Mouse (Mus musculus) CH12.LX (cell line): ENCODE measurements around the gene Tbrg1. TPM values are rescaled to one million over a fixed set of nuclear protein-coding genes. Genes with fewer than 3 reads are reported as not detected.

ENCODE experiments used
- DNase-seq: peaks from one replicate; pipeline ENCODE4 v3.0.0-alpha.2; 2013; ENCODE audit errors: extremely low read depth
- H3K27ac ChIP-seq: 2 replicates; pipeline ENCODE4 v1.5.1; 2012; ENCODE audit warnings: low read depth, mild to moderate bottlenecking, control low read depth, moderate library complexity; ENCODE audit not compliant: insufficient read depth
- H3K27me3 ChIP-seq: replicated peaks from 2 replicates; pipeline ENCODE3; 2012; ENCODE audit warnings: inconsistent platforms
- H3K36me3 ChIP-seq, 2 experiments: replicated peaks in 1 of 2; 2 replicates each; pipeline versions ENCODE3 to v1.6.1; 2012; ENCODE audit warnings: inconsistent platforms in 1 of 2, low read length in 1 of 2, mild to moderate bottlenecking in 1 of 2, mixed read lengths in 1 of 2, moderate library complexity in 1 of 2; ENCODE audit not compliant: control insufficient read depth in 1 of 2, insufficient read depth in 1 of 2
- H3K4me1 ChIP-seq, 2 experiments: 2 replicates each; pipeline ENCODE4 v1.6.1; 2012; ENCODE audit warnings: inconsistent platforms in 1 of 2, moderate library complexity in 1 of 2; ENCODE audit not compliant: insufficient read depth in 2 of 2, control insufficient read depth in 1 of 2
- H3K4me2 ChIP-seq: 2 replicates; pipeline ENCODE4 v1.6.1; 2012; ENCODE audit warnings: low read depth, mild to moderate bottlenecking, control low read depth; ENCODE audit not compliant: poor library complexity, insufficient read depth, severe bottlenecking
- H3K4me3 ChIP-seq, 3 experiments: fragments of 150-350 bp in 1 of 3; sonication (generic) in 1 of 3; replicated peaks in 1 of 3; 2 replicates each; pipeline versions ENCODE3 to v1.5.1; 2011 to 2012; ENCODE audit warnings: low read depth in 2 of 3, low read length in 2 of 3, mild to moderate bottlenecking in 2 of 3, moderate library complexity in 2 of 3, control low read depth in 1 of 3, improper control_type of control experiment in 1 of 3, inconsistent platforms in 1 of 3, mixed read lengths in 1 of 3; ENCODE audit not compliant: poor library complexity in 1 of 3
- H3K79me2 ChIP-seq: replicated peaks from 2 replicates; pipeline ENCODE4 v1.6.1; 2012; ENCODE audit warnings: mild to moderate bottlenecking, moderate library complexity; ENCODE audit not compliant: control insufficient read depth, poor library complexity, insufficient read depth, severe bottlenecking; ENCODE audit errors: extremely low read depth
- H3K9ac ChIP-seq: 2 replicates; pipeline ENCODE4 v1.6.1; 2012; ENCODE audit warnings: low read depth, mild to moderate bottlenecking, control low read depth, moderate library complexity; ENCODE audit not compliant: insufficient read depth
- H3K9me3 ChIP-seq: replicated peaks from 2 replicates; pipeline ENCODE3; 2012; ENCODE audit warnings: low read length, inconsistent platforms, mixed read lengths
- BHLHE40 ChIP-seq: IDR thresholded peaks from 2 replicates; pipeline ENCODE4 v1.6.1; 2011; ENCODE audit warnings: mild to moderate bottlenecking, low read depth, low read length, improper control_type of control experiment
- CHD1 ChIP-seq: IDR thresholded peaks from 2 replicates; pipeline ENCODE4 v1.6.1; 2012; ENCODE audit warnings: low read depth, low read length, improper control_type of control experiment, inconsistent platforms
- CHD2 ChIP-seq: IDR thresholded peaks from 2 replicates; pipeline ENCODE4 v1.6.1; 2011; ENCODE audit warnings: low read length, improper control_type of control experiment
- ELF1 ChIP-seq: IDR thresholded peaks from 2 replicates; pipeline ENCODE4 v1.6.1; 2014; ENCODE audit warnings: low read depth, mild to moderate bottlenecking, inconsistent platforms, low read length, improper control_type of control experiment
- EP300 ChIP-seq: IDR thresholded peaks from 2 replicates; pipeline ENCODE4 v1.6.1; 2011; ENCODE audit warnings: low read length, improper control_type of control experiment
- ETS1 ChIP-seq: conservative IDR thresholded peaks from 2 replicates; pipeline ENCODE4 v1.6.1; 2012; ENCODE audit warnings: low read depth, mild to moderate bottlenecking, inconsistent platforms, low read length, improper control_type of control experiment, moderate library complexity
- HCFC1 ChIP-seq: IDR thresholded peaks from 2 replicates; pipeline ENCODE4 v1.6.1; 2012; ENCODE audit warnings: low read depth, mild to moderate bottlenecking, inconsistent platforms, low read length, improper control_type of control experiment
- IRF4 ChIP-seq: IDR thresholded peaks from 2 replicates; pipeline ENCODE4 v1.6.1; 2014; ENCODE audit warnings: low read depth, mild to moderate bottlenecking, inconsistent platforms, low read length, improper control_type of control experiment
- JUN ChIP-seq: IDR thresholded peaks from 2 replicates; pipeline ENCODE4 v1.6.1; 2011; ENCODE audit warnings: low read depth, mild to moderate bottlenecking, low read length, improper control_type of control experiment, moderate library complexity; ENCODE audit not compliant: insufficient read depth
- KAT2A ChIP-seq: IDR thresholded peaks from 2 replicates; pipeline ENCODE4 v1.6.1; 2012; ENCODE audit warnings: low read length, improper control_type of control experiment, inconsistent platforms; ENCODE audit not compliant: insufficient replicate concordance
- MAFK ChIP-seq: IDR thresholded peaks from 2 replicates; pipeline ENCODE4 v1.6.1; 2011; ENCODE audit warnings: low read length, improper control_type of control experiment; ENCODE audit not compliant: insufficient replicate concordance
- MEF2A ChIP-seq: IDR thresholded peaks from 2 replicates; pipeline ENCODE4 v1.6.1; 2014; ENCODE audit warnings: low read depth, mild to moderate bottlenecking, inconsistent platforms, low read length, improper control_type of control experiment, borderline replicate concordance
- NELFE ChIP-seq: IDR thresholded peaks from 2 replicates; pipeline ENCODE4 v1.6.1; 2011; ENCODE audit warnings: low read depth, low read length, improper control_type of control experiment
- PAX5 ChIP-seq: IDR thresholded peaks from 2 replicates; pipeline ENCODE4 v1.6.1; 2012; ENCODE audit warnings: low read length, inconsistent platforms, mixed read lengths
- POLR2A ChIP-seq: IDR thresholded peaks from 2 replicates; pipeline ENCODE4 v1.6.1; 2011; ENCODE audit warnings: low read depth, mild to moderate bottlenecking, improper control_type of control experiment, low read length
- SMC3 ChIP-seq: IDR thresholded peaks from 2 replicates; pipeline ENCODE4 v1.6.1; 2011; ENCODE audit warnings: low read depth, low read length, improper control_type of control experiment
- TBP ChIP-seq: conservative IDR thresholded peaks from 2 replicates; pipeline ENCODE4 v1.6.1; 2011; ENCODE audit warnings: low read depth, low read length, improper control_type of control experiment
- USF1 ChIP-seq: IDR thresholded peaks from 2 replicates; pipeline ENCODE4 v1.6.1; 2014; ENCODE audit warnings: low read depth, mild to moderate bottlenecking, inconsistent platforms, low read length, improper control_type of control experiment
- USF2 ChIP-seq: conservative IDR thresholded peaks from 2 replicates; pipeline ENCODE4 v1.6.1; 2011; ENCODE audit warnings: low read depth, low read length, improper control_type of control experiment
- ZC3H11A ChIP-seq: IDR thresholded peaks from 2 replicates; pipeline ENCODE4 v1.6.1; 2012; ENCODE audit warnings: low read depth, mild to moderate bottlenecking, inconsistent platforms, low read length, improper control_type of control experiment
- ZMIZ1 ChIP-seq: IDR thresholded peaks from 2 replicates; pipeline ENCODE4 v1.6.1; 2012; ENCODE audit warnings: low read depth, mild to moderate bottlenecking, inconsistent platforms, low read length, improper control_type of control experiment
- ZNF384 ChIP-seq: IDR thresholded peaks from 2 replicates; pipeline ENCODE4 v1.6.1; 2012; ENCODE audit warnings: low read depth, low read length, improper control_type of control experiment, inconsistent platforms
- dilution Hi-C: fragments of 300-500 bp; cut with MboI; formaldehyde crosslinking; loops from 2 replicates; pipeline ENCODE4 v1.14.3; 2020; ENCODE audit warnings: low sequenced_read_pairs; ENCODE audit not compliant: extremely low pct_unique_long_range_greater_than_20kb, extremely low pct_ligation_motif_present
- in situ Hi-C: fragments of 300-500 bp; cut with MboI; formaldehyde crosslinking; loops from 3 replicates; pipeline ENCODE4 v1.14.3; 2019; ENCODE audit warnings: low sequenced_read_pairs, low pct_ligation_motif_present, low pct_unique_long_range_greater_than_20kb, mixed read lengths
- polyA plus RNA-seq: library from polyadenylated mRNA; unstranded; fragments of >175 nt; gene quantifications from 2 replicates; pipeline ENCODE4 v1.2.1, GENCODE M21; 2012; ENCODE audit warnings: low read depth; ENCODE audit not compliant: insufficient read length
- total RNA-seq, 2 experiments: library from RNA; depleted of rRNA; stranded (reverse); fragments of 300-350 nt in 1 of 2; fragments of >200 nt in 1 of 2; gene quantifications; 2 replicates each; pipeline ENCODE4 v1.2.3; 2012 to 2014

The Tbrg1 gene
- total and polyA plus RNA-seq, 3 experiments = 97.4 to 115 (median 103) TPM

GRCm38 (mm10) chr9:37650639-37651038, 6.5 kb downstream of the Tbrg1 start:
- Histone ChIP-seq H3K9me3 (no peaks in the 10 kb centered on the region), H3K27ac (no peak overlapping the region), H3K36me3 (peaks cover 62 to 88% of the 10 kb centered on the region in 2 experiments), H3K27me3 (no peaks in the 10 kb centered on the region), H3K4me3 (no peak overlapping the region), H3K79me2 (no peaks in the 10 kb centered on the region), H3K9ac (no peak overlapping the region), H3K4me2 (no peak overlapping the region), H3K4me1 (peaks cover 0 to 5% of the 10 kb centered on the region in 2 experiments; a peak in 1 of 4 replicates)
- DNase-seq = no peak
- dilution Hi-C loops = no loop called here
- TF ChIP-seq ETS1 = no peak
- no peak for TF ChIP-seq EP300
- TF ChIP-seq IRF4 = no peak
- TF ChIP-seq USF2 = no peak
- no peak for TF ChIP-seq BHLHE40
- TF ChIP-seq SMC3 = no peak
- no peak for TF ChIP-seq PAX5
- TF ChIP-seq JUN = no peak
- no peak for TF ChIP-seq USF1
- no peak for TF ChIP-seq MEF2A
- TF ChIP-seq ZNF384 = no peak
- TF ChIP-seq POLR2A = no peak
- no peak for TF ChIP-seq MAFK
- in situ Hi-C loops = no loop called here

DNA sequence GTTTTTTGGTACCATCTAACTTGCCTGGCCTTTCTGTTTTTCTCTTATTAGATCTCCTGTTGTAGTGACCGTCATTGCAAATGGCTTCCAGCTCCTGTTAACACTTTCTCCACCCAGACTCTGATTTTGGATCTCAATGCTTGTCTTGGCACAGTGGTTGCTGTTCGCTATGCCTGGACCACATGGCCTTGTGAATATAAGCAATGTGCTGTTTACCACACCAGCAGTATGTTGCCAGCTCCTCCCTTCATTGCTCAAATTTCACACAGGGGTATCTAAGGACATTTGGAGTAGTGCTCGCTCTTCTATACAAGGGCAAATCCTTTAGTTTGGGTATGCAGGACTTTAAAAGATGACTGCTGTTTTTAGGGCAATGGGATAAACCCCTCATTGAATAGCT, 10.9 kb downstream of the Tbrg1 start:
- Histone ChIP-seq H3K27ac (no peak overlapping the region), H3K79me2 (no peaks in the 10 kb centered on the region), H3K9me3 (no peaks in the 10 kb centered on the region), H3K4me3 (no peak overlapping the region), H3K4me2 (no peak overlapping the region), H3K36me3 (peaks cover 34 to 68% of the 10 kb centered on the region in 2 experiments), H3K4me1 (no peaks in the 10 kb centered on the region), H3K27me3 (no peaks in the 10 kb centered on the region), H3K9ac (no peak overlapping the region)
- in situ Hi-C loops (no loop called here), dilution Hi-C loops (no loop called here)
- DNase-seq = no peak
- TF ChIP-seq USF1 (no peak), ZC3H11A (no peak), CHD2 (no peak), TBP (no peak), CHD1 (no peak), BHLHE40 (no peak), ELF1 (no peak), JUN (no peak), NELFE (no peak), HCFC1 (no peak), ZMIZ1 (no peak), KAT2A (no peak), MEF2A (no peak), IRF4 (no peak)
